Mouse (Mus musculus): ENCODE data around the gene Osbpl9.
A peak's percentile ranks its signal among the peaks of the same experiment; 100 is the strongest.

The Osbpl9 gene

GRCm38 (mm10) chr4:109103145-109103883, 98.8 kb downstream of the Osbpl9 start:
- DNase-seq: no peak

DNA sequence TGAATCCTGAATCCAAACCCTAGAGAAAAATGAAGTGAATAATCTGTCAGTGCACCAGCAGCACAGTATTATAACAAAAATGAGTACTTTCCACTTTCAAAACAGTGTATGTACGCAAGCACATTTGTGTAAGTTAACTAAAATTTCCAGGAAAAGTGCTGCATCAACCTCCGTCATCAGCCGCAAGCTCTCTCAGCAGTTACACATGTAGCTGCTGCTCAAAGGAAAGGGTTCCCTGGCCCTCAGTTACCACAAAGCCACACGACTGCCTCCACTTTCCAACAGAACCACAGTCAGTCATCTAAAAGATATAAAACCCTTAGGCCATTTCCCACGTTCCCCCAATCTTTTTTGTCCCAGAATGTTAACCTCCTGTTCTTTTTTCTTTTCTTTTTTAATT, 99.5 kb downstream of the Osbpl9 start:
- no peak for DNase-seq

- no peak for DNase-seq
These were observed 103.2 kb downstream of the Osbpl9 start for GRCm38 (mm10) chr4:109098861-109099260.

- no peak for DNase-seq
These were observed 107.8 kb downstream of the Osbpl9 start for GRCm38 (mm10) chr4:109094269-109094668.

DNA sequence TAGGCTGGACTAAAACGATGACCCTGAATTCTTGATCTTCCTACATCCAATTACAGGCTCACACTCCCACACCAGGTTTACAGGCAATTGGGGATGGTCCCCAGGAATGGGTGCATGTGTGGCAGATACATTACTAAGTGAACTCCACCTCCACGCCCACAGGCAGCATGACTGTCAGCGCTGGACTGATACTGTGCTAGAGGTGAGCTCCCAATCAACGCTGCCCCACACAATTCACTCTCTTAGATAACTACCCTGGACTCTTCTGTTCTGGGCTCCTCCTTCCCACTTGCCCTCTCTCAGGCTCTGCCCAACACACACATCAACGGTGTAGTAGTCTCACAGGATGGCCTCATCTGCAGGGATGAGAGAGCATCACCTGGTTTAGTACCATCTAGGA, 109.7 kb downstream of the Osbpl9 start:
- no peak for DNase-seq

DNA sequence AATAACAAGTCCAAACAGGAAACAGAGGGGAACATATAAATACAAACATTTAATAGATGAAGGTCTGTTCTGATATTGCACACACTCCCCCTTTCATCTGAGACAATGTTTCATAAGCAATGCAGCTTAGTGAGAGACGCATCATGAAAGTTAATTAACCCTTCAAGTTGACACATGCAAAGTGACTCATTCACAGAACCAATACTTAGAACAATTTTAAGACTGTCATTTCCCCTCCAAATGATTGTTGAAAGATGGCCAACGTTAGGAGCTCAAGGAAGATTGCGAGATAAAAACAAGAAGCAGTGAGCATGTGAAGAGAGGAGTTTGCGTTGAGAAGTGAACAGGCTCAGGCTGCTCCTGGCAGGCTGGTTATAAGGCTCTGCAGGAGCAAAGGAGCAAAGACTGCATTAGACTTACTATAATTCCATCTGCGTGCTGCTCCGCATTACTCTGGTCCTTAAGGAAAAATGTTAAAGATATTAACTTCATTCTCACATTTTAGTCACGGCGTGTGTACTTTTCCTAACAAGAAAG, 110.8 kb downstream of the Osbpl9 start:
- DNase-seq: no peak

DNA sequence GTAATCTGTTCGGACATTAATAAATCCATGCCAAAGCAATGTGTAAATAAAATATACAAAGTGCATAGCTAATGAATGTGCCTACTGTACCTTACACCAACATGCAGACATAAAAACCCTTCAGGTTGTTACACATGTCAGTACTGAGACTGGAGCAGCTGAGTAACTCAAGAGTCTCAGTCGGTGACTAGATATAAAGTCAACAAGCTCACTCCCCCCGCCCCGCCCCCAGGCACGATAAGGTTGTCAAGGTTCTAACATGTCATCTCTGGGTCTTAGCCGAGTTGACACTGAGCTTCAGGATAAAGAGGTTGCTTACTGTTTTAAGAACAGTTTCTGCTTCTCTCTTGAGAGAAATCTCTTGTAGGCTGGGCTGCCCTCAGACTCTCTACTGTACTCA, 112.1 kb downstream of the Osbpl9 start:
- DNase-seq: no peak

GRCm38 (mm10) chr4:109089171-109089570, 112.9 kb downstream of the Osbpl9 start:
- no peak for DNase-seq

- no peak for DNase-seq
These were observed 122.0 kb downstream of the Osbpl9 start for GRCm38 (mm10) chr4:109080118-109080517.

GRCm38 (mm10) chr4:109079676-109080075, 122.4 kb downstream of the Osbpl9 start:
- DNase-seq: no peak

DNA sequence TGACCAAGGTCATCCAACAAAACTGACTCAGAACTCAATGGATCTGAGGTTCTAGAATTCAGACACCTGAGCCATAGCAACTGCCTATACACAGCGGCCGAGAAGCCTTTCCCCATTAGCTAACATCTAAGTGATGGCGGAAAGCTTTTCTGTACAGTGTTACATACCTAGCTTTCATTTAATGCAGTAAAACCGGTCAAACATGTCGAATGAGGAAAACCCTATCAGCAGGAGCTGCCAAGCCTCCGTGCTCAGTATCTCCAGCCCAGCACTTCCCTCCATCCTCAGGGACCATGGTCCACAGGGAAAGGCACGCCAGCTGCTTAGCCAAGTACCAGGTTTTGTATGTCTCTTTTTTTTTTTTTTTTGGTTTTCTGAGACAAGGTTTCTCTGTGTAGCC, 123.1 kb downstream of the Osbpl9 start:
- DNase-seq: no peak

GRCm38 (mm10) chr4:109073296-109073695, 128.8 kb downstream of the Osbpl9 start:
- no peak for DNase-seq

DNA sequence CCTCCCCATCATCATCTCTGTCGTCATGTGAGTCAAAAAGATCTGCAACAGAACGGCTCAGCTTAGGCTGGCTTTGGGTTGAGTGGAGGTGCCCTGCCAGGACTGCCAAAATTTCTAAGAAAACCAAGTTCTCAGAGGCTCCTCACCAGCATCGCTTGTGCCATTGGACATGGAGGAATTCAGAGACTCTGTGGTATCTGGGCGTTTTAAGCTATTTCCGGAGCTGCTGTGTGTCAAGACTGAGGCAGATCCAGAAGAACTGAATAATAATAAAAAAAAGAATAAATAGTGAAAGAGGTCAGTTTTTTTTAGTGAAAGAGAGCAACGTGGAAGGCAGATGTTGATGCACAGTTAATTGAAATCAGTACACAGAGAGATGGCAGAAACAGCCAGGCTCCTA, 129.2 kb downstream of the Osbpl9 start:
- no peak for DNase-seq

DNA sequence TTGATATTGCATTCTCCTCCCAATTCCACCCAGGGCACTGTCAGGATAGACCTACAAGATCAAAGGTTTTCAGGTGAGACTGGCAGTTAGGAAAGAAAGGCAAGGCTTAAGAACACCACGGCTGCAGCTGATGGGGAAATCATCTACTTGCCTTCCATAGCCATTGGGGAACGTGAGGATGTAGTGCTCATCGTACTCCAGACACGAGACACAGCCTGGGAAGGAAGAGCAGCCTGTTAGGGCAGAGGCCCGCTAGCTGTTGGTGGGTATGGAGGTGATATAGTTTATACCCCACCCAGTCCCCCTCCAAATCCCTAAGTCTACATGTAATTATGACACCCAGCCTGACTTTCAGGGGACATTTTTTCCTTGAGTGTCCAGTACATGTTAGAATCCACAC, 136.4 kb downstream of the Osbpl9 start:
- no peak for DNase-seq

DNA sequence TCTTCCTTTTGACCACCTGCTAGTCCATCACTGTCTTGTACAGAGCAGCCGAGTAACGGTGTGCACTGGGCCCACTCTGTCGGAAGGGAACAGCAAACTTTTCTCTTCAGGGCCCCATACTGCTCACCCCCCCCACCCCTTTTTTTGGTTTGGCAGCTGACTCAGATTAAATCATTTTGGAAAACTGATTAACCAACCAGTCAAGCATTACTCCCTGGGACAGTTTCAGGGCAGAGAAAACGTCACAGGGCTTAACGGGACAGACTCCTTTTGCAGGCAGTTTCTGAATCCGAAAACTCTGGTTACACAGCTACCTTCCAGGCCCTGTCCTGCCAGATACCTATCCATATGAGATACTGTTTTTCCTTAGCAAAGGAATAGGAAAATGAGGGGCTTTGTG, 137.1 kb downstream of the Osbpl9 start:
- no peak for DNase-seq

GRCm38 (mm10) chr4:109059255-109059821, 142.7 kb downstream of the Osbpl9 start:
- no peak for DNase-seq

- DNase-seq: no peak
These were observed 144.4 kb downstream of the Osbpl9 start for GRCm38 (mm10) chr4:109057640-109058039.

DNA sequence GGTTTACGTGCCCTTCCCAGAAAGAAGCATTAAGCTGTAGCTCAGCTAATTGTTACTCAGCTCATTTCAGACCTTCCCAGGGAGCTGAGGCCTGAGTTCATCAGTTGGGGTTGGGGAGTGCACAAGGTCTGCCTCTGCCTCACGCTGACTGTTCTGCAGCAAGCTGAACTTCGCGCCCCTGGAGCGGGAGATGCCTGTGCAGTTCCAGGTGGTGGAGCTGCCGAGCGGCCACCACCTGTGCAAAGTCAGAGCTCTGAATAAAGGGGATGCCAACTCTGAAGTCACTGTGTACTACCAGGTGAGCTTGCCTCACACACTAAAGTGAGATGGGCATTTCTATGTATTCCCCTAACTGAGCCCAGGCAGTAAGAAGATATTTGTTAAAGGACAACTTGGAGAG, 145.7 kb downstream of the Osbpl9 start:
- DNase-seq: no peak

DNA sequence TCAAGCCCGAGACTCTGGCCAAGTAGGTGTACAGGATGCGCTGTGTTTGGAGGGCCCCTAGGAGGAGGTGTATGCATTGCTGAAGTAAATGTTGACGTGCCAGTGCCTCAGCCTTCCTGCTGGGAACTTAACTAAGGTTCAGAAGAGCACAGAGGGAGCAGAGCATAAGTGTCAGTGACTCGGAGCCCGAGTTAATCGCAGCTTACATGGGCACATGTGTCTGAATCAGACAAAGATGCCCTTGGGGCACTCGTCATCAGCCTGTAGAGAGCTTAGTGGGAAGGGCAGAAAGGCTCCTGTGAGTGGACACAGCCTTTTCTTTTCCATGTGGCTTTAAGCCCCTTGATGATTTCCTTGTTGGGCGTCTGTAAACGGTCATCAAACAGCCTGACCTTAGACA, 148.1 kb downstream of the Osbpl9 start:
- no peak for DNase-seq

GRCm38 (mm10) chr4:109052282-109052681, 149.8 kb downstream of the Osbpl9 start:
- DNase-seq: no peak

DNA sequence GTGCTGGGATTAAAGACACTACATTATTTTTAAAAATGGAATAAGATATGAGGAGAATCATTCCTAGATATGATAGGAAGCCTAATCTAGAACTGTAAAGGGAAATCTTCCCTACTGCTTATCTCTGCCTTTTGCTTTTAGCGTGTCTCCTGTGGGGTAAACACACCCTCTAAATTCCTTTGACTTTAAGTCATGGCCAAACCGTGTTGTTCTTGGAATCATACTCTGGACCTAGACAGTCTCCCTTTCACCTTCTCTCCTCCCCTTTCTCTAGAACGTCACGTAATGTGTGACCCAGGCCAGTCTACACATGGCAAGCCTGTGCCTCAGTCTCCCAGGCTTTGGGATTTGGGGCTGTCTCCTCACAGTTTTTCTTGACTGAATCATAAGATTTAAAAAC, 153.8 kb downstream of the Osbpl9 start:
- no peak for DNase-seq

DNA sequence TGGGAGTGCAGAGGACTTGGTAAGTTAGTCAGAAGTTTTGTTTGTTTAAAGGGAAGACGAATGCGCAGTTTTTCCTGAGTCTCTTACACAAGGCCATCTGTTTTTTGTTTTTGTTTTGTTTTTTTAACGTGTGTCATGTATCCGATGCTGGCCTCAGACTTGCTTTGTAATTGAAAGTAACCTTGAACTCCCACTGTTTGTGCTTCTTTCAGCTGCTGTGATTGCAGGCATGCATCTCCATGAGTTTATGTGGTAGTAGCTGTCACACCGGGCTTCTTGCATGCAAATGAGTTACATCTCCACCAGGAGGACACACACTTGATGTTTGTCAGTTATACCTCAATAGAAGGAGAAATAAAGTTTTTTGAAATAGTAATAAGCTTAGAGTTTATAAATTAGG, 158.3 kb downstream of the Osbpl9 start:
- DNase-seq: no peak

DNA sequence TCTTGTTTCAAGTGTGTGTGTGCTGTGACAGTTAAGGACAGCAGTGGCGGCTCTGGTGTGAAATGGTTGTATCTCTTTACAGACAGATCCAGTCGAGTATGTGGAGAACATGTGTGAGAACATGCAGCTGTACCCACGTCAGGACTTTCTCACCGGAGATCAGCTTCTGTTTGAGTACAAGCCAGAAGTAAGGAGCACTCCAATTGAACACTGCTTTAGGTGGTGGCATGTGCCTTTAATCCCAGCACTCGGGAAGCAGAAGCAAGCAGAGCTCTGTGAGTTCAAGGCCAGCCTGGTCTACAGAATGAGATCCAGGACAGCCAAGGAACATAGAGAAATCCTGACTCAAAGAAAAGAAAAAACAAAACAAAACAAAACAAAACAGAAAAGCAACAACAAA, 158.8 kb downstream of the Osbpl9 start:
- no peak for DNase-seq

DNA sequence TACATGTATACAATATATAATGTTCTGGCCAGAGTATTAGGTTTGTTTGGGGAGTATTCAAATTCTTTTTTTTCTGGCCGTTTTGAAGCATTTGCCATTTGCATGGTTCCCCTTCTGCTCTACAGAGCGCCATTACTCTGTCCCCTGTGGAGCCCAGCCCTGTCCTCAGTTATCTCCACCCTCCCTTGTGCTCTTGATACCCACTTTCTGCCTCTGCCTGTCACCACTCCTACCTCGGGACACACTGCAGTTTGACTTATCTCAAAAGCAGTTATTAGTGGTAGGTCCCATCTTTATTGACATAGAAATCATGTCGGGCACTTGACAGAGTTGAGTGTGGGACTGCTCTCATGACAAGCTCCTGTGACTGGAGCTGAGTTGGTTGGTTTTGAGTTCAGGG, 159.3 kb downstream of the Osbpl9 start:
- no peak for DNase-seq

DNA sequence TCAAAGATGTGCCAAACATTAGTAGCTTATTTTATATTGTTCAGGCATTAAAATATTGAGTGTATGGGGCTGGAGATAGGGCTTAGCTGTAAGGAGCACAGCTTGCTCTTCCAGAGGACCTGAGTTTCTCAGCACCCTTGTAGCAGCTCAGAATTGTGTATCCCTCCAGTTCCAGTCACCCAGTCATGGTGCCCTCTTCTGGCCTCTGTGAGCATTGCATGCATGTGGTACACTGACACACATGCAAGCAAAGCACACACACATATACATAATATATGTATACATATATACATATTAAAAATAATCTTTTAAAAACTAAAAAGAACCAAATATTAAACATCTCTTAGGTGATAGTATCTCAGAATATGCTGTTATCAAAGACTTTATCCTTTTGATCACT, 165.7 kb downstream of the Osbpl9 start:
- DNase-seq: peak; percentile 16

Measured in cerebellum, adult 11 months (tissue).